Mouse (Mus musculus) C2C12 (cell line): ENCODE measurements around the gene Ccdc22. TPM values are rescaled to one million over a fixed set of nuclear protein-coding genes. Genes with fewer than 3 reads are reported as not detected.

Source experiments
- polyA plus RNA-seq: library from polyadenylated mRNA; unstranded; fragments of >200 nt; fragmentation: generic; extraction: Trizol; gene quantifications from one replicate; pipeline ENCODE4 v1.2.1, GENCODE M21; 2012; ENCODE audit warnings: missing spikeins

Ccdc22 gene
- polyA plus RNA-seq, 1 experiment: 38.0 TPM

Other genes with a start within 250 kb of the Ccdc22 start
- 1.4 TPM for gene Usp27x, start 229.7 kb downstream of the Ccdc22 start, polyA plus RNA-seq
- gene Foxp3, start 31.9 kb downstream of the Ccdc22 start, polyA plus RNA-seq: 0.11 TPM
- gene Ppp1r3f, start 31.2 kb downstream of the Ccdc22 start, polyA plus RNA-seq: 3.3 TPM
- not detected for gene Cacna1f, start 1.6 kb upstream of the Ccdc22 start, polyA plus RNA-seq
- gene Syp, start 33.0 kb upstream of the Ccdc22 start, polyA plus RNA-seq: 0.75 TPM
- 3.0 TPM for gene Prickle3, start 51.7 kb upstream of the Ccdc22 start, polyA plus RNA-seq
- 549 TPM for gene Plp2, start 65.9 kb upstream of the Ccdc22 start, polyA plus RNA-seq
- gene Magix, start 75.7 kb upstream of the Ccdc22 start, polyA plus RNA-seq: 0.08 TPM
- gene Gpkow, start 91.6 kb upstream of the Ccdc22 start, polyA plus RNA-seq: 15.7 TPM
- gene Wdr45, start 108.8 kb upstream of the Ccdc22 start, polyA plus RNA-seq: 18.4 TPM
- 0.22 TPM for gene Gm45208, start 116.7 kb upstream of the Ccdc22 start, polyA plus RNA-seq
- gene Praf2, start 122.9 kb upstream of the Ccdc22 start, polyA plus RNA-seq: 93.9 TPM
- gene Ccdc120, start 145.4 kb upstream of the Ccdc22 start, polyA plus RNA-seq: 9.4 TPM
- gene Tfe3, start 157.0 kb upstream of the Ccdc22 start, polyA plus RNA-seq: 46.7 TPM
- 17.9 TPM for gene Gripap1, start 184.2 kb upstream of the Ccdc22 start, polyA plus RNA-seq
- 0.11 TPM for gene Kcnd1, start 216.8 kb upstream of the Ccdc22 start, polyA plus RNA-seq
- gene Otud5, start 235.8 kb upstream of the Ccdc22 start, polyA plus RNA-seq: 32.0 TPM